Mouse (Mus musculus): ENCODE data around the gene Chkb. TPM values are rescaled to one million over a fixed set of nuclear protein-coding genes. Genes with fewer than 3 reads are reported as not detected.

Gene Chkb
- polyA plus RNA-seq, 1 experiment from 2014 or later = 56.0 TPM

DNA sequence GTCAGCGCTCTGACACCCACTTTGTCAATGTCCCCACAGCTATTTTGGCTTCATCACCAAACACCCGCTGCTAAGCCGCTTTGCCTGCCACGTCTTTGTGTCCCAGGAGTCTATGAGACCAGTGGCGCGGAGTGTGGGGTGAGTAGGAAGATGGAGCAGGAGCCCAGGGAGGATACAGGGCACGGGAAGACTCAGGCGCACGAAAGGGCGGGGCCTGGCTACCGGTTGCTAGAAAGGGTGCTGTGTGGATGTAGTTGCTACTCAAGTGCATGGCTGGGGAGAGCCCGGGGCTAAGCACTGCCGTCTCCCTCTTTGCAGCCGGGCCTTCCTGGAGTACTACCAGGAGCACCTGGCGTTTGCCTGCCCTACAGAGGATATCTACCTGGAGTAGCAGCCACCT lies 31.6 kb upstream of the Chkb start:
- WGBS = 86% methylated on average over 15 of the region's 15 CpGs
- Histone ChIP-seq H3K36me3 (ENCODE audit: control insufficient read depth, insufficient read depth, low read length) (peaks cover 11% of the 10 kb centered on the region; the same call in 1 of the 2 replicates), H3K27me3 (ENCODE audit: control insufficient read depth, insufficient read depth, low read length) (no peaks in the 10 kb centered on the region), H3K4me3 (ENCODE audit: low read depth, low read length) (no peak overlapping the region), H3K27ac (ENCODE audit: low read depth, low read length) (no peak overlapping the region), H3K4me1 (replicated peaks; ENCODE audit: control insufficient read depth, insufficient read depth, low read length) (no peaks in the 10 kb centered on the region), H3K9me3 (ENCODE audit: control insufficient read depth, low read length) (no peaks in the 10 kb centered on the region), H3K9ac (ENCODE audit: low read length) (no peak overlapping the region), H3K4me2 (ENCODE audit: low read depth, low read length, severe bottlenecking) (no peak overlapping the region)
- DNase-seq (ENCODE audit: low spot score) = no peak
- no peak for ATAC-seq (replicated peaks; ENCODE audit: low FRiP score)

DNA sequence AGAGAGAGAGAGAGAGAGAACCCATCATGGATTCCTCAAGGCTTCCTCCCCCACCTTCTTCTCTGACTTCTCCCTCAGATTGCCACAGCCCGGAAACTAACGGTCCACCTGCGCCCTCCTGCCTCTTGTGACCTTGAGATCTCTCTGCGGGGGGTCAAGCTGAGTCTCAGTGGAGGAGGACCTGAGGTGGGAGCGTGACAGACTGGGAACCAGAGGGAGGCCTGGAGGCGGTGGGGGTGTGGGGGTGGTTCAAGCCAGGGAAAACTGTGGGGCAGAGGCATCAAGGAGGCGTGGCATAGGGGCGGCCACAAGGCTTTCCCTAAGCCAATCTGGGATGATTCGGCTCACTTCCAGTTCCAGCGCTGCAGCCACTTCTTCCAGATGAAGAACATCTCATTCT lies 30.6 kb upstream of the Chkb start:
- DNase-seq (ENCODE audit: low spot score) = no peak
- no peaks in the 10 kb centered on the region; the same call in 1 of the 2 replicates for H3K4me1 ChIP-seq (replicated peaks; ENCODE audit: control insufficient read depth, insufficient read depth, low read length)
- ATAC-seq (replicated peaks; ENCODE audit: low FRiP score) = no peak
- peaks cover 11% of the 10 kb centered on the region; the same call in 1 of the 2 replicates for H3K36me3 ChIP-seq (ENCODE audit: control insufficient read depth, insufficient read depth, low read length)
- H3K4me2 ChIP-seq (ENCODE audit: low read depth, low read length, severe bottlenecking) = no peak overlapping the region
- no peaks in the 10 kb centered on the region for H3K9me3 ChIP-seq (ENCODE audit: control insufficient read depth, low read length)
- H3K9ac ChIP-seq (ENCODE audit: low read length) = no peak overlapping the region
- H3K27ac ChIP-seq (ENCODE audit: low read depth, low read length) = no peak overlapping the region
- no peaks in the 10 kb centered on the region for H3K27me3 ChIP-seq (ENCODE audit: control insufficient read depth, insufficient read depth, low read length)
- WGBS = 80% methylated on average over 10 of the region's 10 CpGs
- no peak overlapping the region for H3K4me3 ChIP-seq (ENCODE audit: low read depth, low read length)

- ATAC-seq (replicated peaks; ENCODE audit: low FRiP score) (no peak), DNase-seq (ENCODE audit: low spot score) (no peak)
- Histone ChIP-seq H3K9me3 (ENCODE audit: control insufficient read depth, low read length) (no peaks in the 10 kb centered on the region), H3K27ac (ENCODE audit: low read depth, low read length) (no peak overlapping the region), H3K27me3 (ENCODE audit: control insufficient read depth, insufficient read depth, low read length) (no peaks in the 10 kb centered on the region), H3K4me3 (ENCODE audit: low read depth, low read length) (no peak overlapping the region), H3K4me1 (replicated peaks; ENCODE audit: control insufficient read depth, insufficient read depth, low read length) (peaks cover 4% of the 10 kb centered on the region), H3K9ac (ENCODE audit: low read length) (no peak overlapping the region), H3K4me2 (ENCODE audit: low read depth, low read length, severe bottlenecking) (no peak overlapping the region), H3K36me3 (ENCODE audit: control insufficient read depth, insufficient read depth, low read length) (peaks cover 11% of the 10 kb centered on the region; the same call in 1 of the 2 replicates)
- WGBS = 89% methylated on average over 7 of the region's 7 CpGs
Observed at GRCm38 (mm10) chr15:89459821-89460220, 30.1 kb upstream of the Chkb start.

DNA sequence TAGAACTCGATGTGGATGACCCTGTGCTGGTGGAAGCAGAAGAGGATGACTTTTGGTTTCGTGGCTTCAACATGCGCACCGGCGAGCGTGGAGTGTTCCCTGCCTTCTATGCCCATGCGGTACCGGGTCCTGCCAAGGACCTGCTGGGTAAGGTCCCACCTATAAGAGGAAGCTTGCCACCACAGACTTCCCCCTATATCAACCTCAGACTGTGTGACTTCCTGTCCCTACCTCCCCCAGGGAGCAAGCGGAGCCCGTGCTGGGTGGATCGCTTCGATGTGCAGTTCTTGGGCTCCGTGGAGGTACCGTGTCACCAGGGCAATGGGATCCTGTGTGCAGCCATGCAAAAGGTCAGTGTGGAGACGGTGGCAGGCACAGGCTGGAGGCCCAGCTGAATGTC lies 29.2 kb upstream of the Chkb start:
- no peak overlapping the region for H3K4me3 ChIP-seq (ENCODE audit: low read depth, low read length)
- no peak overlapping the region for H3K27ac ChIP-seq (ENCODE audit: low read depth, low read length)
- H3K27me3 ChIP-seq (ENCODE audit: control insufficient read depth, insufficient read depth, low read length) = no peaks in the 10 kb centered on the region; the same call in 1 of the 2 replicates
- no peak overlapping the region for H3K4me2 ChIP-seq (ENCODE audit: low read depth, low read length, severe bottlenecking)
- H3K36me3 ChIP-seq (ENCODE audit: control insufficient read depth, insufficient read depth, low read length) = peaks cover 11% of the 10 kb centered on the region; the same call in 1 of the 2 replicates
- DNase-seq (ENCODE audit: low spot score) (no peak), ATAC-seq (replicated peaks; ENCODE audit: low FRiP score) (no peak)
- no peaks in the 10 kb centered on the region for H3K9me3 ChIP-seq (ENCODE audit: control insufficient read depth, low read length)
- peaks cover 5% of the 10 kb centered on the region for H3K4me1 ChIP-seq (replicated peaks; ENCODE audit: control insufficient read depth, insufficient read depth, low read length)
- no peak overlapping the region for H3K9ac ChIP-seq (ENCODE audit: low read length)
- 97% methylated on average over 15 of the region's 15 CpGs for WGBS

- no peak for ATAC-seq (replicated peaks; ENCODE audit: low FRiP score)
- peaks cover 9% of the 10 kb centered on the region for H3K4me1 ChIP-seq (replicated peaks; ENCODE audit: control insufficient read depth, insufficient read depth, low read length)
- peaks cover 11% of the 10 kb centered on the region; the same call in 1 of the 2 replicates for H3K36me3 ChIP-seq (ENCODE audit: control insufficient read depth, insufficient read depth, low read length)
- H3K4me2 ChIP-seq (ENCODE audit: low read depth, low read length, severe bottlenecking) = 0 out of 2 replicates have a peak overlapping the region, but pooled peaks have one; percentile 78
- no peak overlapping the region; the same call in 1 of the 2 replicates for H3K4me3 ChIP-seq (ENCODE audit: low read depth, low read length)
- no peak overlapping the region for H3K27ac ChIP-seq (ENCODE audit: low read depth, low read length)
- 87% methylated on average over 6 of the region's 6 CpGs for WGBS
- H3K27me3 ChIP-seq (ENCODE audit: control insufficient read depth, insufficient read depth, low read length) = peaks cover 5% of the 10 kb centered on the region; the same call in 1 of the 2 replicates
- no peaks in the 10 kb centered on the region for H3K9me3 ChIP-seq (ENCODE audit: control insufficient read depth, low read length)
- DNase-seq (ENCODE audit: low spot score) = no peak
- H3K9ac ChIP-seq (ENCODE audit: low read length) = no peak overlapping the region
Observed at GRCm38 (mm10) chr15:89455642-89456041, 25.9 kb upstream of the Chkb start.

DNA sequence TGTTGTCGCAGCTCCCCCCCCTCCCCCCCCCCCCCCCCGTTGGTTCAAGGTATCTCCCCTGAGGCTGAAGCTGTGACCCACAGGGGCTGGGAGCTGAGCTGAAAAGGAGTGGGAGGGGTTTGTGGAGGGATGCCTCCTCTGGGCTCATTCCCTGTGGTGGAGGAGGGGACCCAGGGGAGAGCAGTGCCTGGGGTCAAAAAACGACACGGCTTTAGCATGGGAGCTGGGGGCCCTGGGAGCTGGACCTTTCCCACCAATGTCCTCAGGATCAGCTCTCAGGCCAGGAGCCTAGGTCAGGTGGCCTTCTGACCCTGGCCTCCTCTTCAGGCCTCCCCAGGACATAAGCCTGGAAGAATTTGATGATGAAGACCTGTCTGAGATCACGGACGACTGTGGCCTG lies 25.1 kb upstream of the Chkb start:
- Histone ChIP-seq H3K4me2 (ENCODE audit: low read depth, low read length, severe bottlenecking) (peak overlapping the region; percentile 78), H3K4me3 (ENCODE audit: low read depth, low read length) (peak overlapping the region; percentile 77), H3K4me1 (replicated peaks; ENCODE audit: control insufficient read depth, insufficient read depth, low read length) (peaks cover 9% of the 10 kb centered on the region), H3K9ac (ENCODE audit: low read length) (peak overlapping the region; percentile 81), H3K9me3 (ENCODE audit: control insufficient read depth, low read length) (no peaks in the 10 kb centered on the region), H3K27me3 (ENCODE audit: control insufficient read depth, insufficient read depth, low read length) (peaks cover 5% of the 10 kb centered on the region; the same call in 1 of the 2 replicates), H3K27ac (ENCODE audit: low read depth, low read length) (no peak overlapping the region), H3K36me3 (ENCODE audit: control insufficient read depth, insufficient read depth, low read length) (peaks cover 9% of the 10 kb centered on the region; the same call in 1 of the 2 replicates)
- no peak for DNase-seq (ENCODE audit: low spot score)
- ATAC-seq (replicated peaks; ENCODE audit: low FRiP score) = peak; percentile 53
- 5% methylated on average over 5 of the region's 6 CpGs for WGBS

DNA sequence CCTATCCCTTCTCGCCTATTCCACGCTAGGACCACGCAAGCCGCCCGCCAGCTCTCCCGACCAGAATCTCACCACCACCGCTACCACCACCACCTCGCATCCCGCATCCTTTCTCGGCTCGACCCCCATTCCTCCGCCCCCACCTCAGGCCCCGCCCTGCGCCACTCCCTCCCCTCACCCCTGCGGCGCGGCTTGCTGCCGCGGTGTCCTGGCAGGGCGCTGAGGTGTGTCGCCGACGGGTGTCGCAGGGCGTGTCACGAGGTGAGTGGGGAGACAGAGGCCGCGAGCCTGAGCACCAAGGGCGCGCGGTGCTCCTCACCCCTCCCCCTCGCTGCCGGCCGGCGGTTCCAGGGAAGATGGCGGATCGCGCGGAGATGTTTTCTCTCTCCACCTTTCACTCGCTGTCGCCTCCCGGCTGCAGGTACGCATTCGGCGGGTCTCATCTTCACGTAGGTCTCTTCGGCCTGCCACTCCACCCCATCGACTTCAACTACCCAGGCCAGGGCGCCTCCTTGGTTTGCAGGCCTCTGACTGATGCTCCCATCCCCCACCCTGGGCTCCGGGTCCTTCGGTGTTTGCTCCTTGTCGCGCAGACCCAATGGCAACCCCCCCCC lies 24.3 kb upstream of the Chkb start, which contains the start of gene Mapk8ip2:
TSS of gene Mapk8ip2 (plus strand) at position 49 of the 614 bp plus-strand sequence.
- WGBS = under 1% methylated on average over 53 of the region's 53 CpGs
- Histone ChIP-seq H3K9me3 (ENCODE audit: control insufficient read depth, low read length) (no peaks in the 10 kb centered on the region), H3K9ac (ENCODE audit: low read length) (peak within 1 kb of the TSS; percentile 81), H3K27me3 (ENCODE audit: control insufficient read depth, insufficient read depth, low read length) (peaks cover 5% of the 10 kb centered on the region; the same call in 1 of the 2 replicates), H3K4me1 (replicated peaks; ENCODE audit: control insufficient read depth, insufficient read depth, low read length) (peaks cover 9% of the 10 kb centered on the region), H3K4me2 (ENCODE audit: low read depth, low read length, severe bottlenecking) (peak within 1 kb of the TSS; percentile 78), H3K36me3 (ENCODE audit: control insufficient read depth, insufficient read depth, low read length) (peaks cover 9% of the 10 kb centered on the region; the same call in 1 of the 2 replicates), H3K4me3 (ENCODE audit: low read depth, low read length) (peak within 1 kb of the TSS; percentile 77), H3K27ac (ENCODE audit: low read depth, low read length) (no peak within 1 kb of the TSS)
- ATAC-seq (replicated peaks; ENCODE audit: low FRiP score) (peak; percentile 77), DNase-seq (ENCODE audit: low spot score) (peak; percentile 80)

GRCm38 (mm10) chr15:89452906-89453864 lies 23.5 kb upstream of the Chkb start:
- Histone ChIP-seq H3K36me3 (ENCODE audit: control insufficient read depth, insufficient read depth, low read length) (peaks cover 9% of the 10 kb centered on the region; the same call in 1 of the 2 replicates), H3K4me3 (ENCODE audit: low read depth, low read length) (peak overlapping the region; percentile 77), H3K4me2 (ENCODE audit: low read depth, low read length, severe bottlenecking) (peak overlapping the region; percentile 78), H3K27me3 (ENCODE audit: control insufficient read depth, insufficient read depth, low read length) (peaks cover 5% of the 10 kb centered on the region; the same call in 1 of the 2 replicates), H3K9ac (ENCODE audit: low read length) (peak overlapping the region; percentile 81), H3K9me3 (ENCODE audit: control insufficient read depth, low read length) (no peaks in the 10 kb centered on the region), H3K4me1 (replicated peaks; ENCODE audit: control insufficient read depth, insufficient read depth, low read length) (peaks cover 9% of the 10 kb centered on the region), H3K27ac (ENCODE audit: low read depth, low read length) (no peak overlapping the region)
- DNase-seq (ENCODE audit: low spot score) (peak; percentile 78), ATAC-seq (replicated peaks; ENCODE audit: low FRiP score) (peak; percentile 65)
- WGBS = 4% methylated on average over 24 of the region's 24 CpGs
